Mouse (Mus musculus) mouse trophoblast stem cell (cell line): ENCODE measurements around the gene Cyp4f17.
"Not testable (repeated sequence)": the region's sequence is repeated elsewhere in the genome, so short reads cannot be mapped to it uniquely, and the experiment has no call there.

Source experiments
- in situ Hi-C, 2 experiments: fragments of 300-500 bp; cut with MseI, MboI; formaldehyde crosslinking; loops; 2 replicates in 1 of 2; 3 replicates in 1 of 2; pipeline ENCODE4 v1.15.1; 2025

Cyp4f17 gene

GRCm38 (mm10) chr17:32505851-32506728 is at the start of gene Cyp4f17:
Cyp4f17 (plus strand) TSS chr17:32506050.
- in situ Hi-C loops: no loop called here

DNA sequence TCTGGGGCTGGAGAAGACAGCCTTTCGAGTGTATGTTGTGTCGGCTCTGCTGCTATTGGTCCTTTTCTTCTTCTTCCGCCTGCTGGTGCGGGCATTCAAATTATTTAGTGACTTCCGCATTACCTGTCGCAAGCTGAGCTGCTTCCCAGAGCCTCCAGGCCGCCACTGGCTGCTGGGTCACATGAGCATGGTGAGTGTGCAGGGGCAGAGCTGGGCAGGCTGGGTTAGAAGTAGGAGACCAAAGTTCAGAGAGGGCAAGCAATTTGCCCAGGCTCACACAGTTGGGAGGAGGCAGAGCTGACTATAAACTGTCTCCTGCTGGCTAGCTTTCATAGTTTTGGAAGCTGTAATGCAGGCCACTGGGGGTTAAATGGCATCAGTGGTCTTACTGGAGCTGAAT is 37.4 kb upstream of the Cyp4f17 start:
- in situ Hi-C loops: no loop called here

GRCm38 (mm10) chr17:32470795-32471194 is 35.1 kb upstream of the Cyp4f17 start:
- in situ Hi-C loops: no loop called here

DNA sequence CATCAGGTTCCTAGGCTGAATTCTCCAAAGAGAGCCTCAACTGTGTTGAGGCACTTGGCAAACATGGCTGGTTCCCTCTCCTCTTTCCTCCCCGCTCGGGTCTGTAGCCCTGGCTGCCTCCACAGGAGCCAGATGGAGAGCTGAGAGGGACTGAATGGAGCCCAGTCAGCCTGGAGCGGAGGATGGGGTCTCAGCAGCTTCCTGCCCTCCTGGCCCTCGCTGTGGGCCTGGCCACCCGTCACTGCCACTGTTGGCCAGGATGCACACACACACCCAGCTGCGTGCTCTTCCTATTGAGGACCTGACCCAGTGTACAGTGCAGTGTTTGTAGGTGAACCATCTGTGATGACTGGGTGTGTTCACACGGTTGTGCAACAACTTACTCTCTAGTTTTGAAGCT is 33.7 kb upstream of the Cyp4f17 start:
- in situ Hi-C loops: no loop called here

- in situ Hi-C loops: no loop called here
These were observed 30.8 kb upstream of the Cyp4f17 start for GRCm38 (mm10) chr17:32474954-32475560.

DNA sequence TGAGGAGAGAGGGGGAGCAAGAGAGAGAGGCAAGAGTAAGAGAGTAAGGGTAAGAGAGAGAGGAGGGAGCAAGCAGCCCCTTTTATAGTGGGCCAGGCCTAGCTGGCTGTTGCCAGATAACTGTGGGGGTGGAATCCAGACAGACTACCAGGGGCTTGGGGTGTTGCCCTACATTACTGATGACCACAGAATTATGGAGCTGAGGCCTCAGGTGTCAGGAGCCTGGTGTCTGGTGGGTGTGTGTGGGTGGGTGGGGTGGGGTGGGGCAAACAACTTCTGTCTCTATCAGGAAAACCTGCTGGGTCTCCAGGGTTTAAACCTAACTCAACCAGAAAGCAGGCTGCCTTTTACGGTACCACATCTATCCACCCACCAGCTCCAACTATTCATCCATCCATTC is 28.6 kb upstream of the Cyp4f17 start:
- in situ Hi-C loops: no loop called here

- in situ Hi-C loops: no loop called here
These were observed 27.1 kb upstream of the Cyp4f17 start for GRCm38 (mm10) chr17:32478727-32479126.

- in situ Hi-C loops: no loop called here
These were observed 26.0 kb upstream of the Cyp4f17 start for GRCm38 (mm10) chr17:32479554-32480506.

DNA sequence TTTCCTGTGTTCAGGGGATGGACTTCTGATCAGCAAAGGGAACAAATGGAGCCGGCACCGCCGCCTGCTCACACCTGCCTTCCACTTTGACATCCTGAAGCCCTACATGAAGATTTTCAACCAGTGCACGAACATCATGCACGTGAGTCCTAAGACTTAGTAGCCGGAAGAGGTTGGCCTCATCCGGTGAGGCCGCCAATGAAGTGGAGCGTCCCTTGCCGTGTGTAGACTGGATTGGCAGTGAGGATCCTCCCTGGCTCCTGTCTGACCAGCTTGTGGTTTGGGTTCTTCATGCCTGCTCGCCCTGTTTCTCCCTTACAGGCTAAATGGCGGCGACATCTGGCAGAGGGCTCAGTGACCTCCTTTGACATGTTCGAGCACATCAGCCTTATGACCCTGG is 24.1 kb upstream of the Cyp4f17 start:
- in situ Hi-C loops: no loop called here

- in situ Hi-C loops: no loop called here
These were observed 22.6 kb upstream of the Cyp4f17 start for GRCm38 (mm10) chr17:32483200-32483599.

DNA sequence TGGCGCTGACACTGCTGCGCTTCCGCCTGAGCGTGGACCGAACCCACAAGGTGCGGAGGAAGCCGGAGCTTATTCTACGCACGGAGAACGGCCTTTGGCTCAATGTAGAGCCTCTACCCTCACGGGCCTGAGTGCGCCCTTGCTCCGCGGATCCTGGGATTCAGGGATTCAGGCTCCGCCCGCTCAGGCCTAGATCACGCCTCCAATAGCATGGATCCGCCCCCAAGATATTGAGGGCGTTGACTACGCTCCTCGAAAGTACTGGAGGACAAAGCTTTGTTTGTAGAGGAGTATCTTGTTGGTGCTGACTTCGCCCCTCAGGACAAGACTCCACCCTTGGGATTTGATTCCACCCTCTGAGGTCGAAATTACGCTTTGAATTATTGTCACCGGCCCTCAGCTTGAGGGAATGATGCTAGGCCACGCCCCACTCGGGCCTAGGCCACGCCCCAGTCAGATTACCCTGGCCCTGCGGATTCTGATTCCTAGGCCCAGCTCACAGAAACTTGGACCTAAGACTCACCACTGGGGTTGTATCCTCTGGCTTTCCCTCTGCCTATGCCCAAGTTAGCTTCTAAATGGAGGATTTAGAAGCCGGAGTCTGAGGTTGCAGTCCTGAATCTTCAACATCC is 13.4 kb upstream of the Cyp4f17 start:
- in situ Hi-C loops: loop anchor here (5.0 to 10.0 kb wide), 2 partner anchors 145 to 148 kb away; no protein-coding TSS in a partner anchor

GRCm38 (mm10) chr17:32494601-32495000 is 11.2 kb upstream of the Cyp4f17 start:
- in situ Hi-C loops: loop anchor here (5.0 to 10.0 kb wide), 2 partner anchors 147 to 150 kb away; no protein-coding TSS in a partner anchor

- in situ Hi-C loops: not testable (repeated sequence)
These were observed 5.3 kb upstream of the Cyp4f17 start for GRCm38 (mm10) chr17:32500511-32500910.

DNA sequence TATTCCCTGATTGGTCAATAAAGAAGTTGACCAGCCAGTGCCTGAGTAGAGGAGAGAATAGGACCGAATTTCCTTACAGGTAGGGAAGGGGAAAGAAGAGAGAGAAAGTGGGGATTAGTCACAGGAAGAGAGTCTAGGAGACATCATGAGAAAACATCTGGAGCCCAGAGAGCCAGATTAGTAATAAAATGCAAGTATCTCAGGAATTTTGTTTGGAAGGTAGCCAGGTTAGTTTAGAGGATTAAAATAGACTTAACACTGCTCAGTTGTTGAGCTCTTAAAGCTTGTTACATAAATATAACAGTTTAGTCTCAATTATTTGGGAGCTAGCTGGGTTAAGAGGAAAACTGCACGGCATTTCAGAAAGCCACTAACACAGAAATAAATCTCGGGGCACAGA is 4.8 kb upstream of the Cyp4f17 start:
- in situ Hi-C loops: no loop called here

DNA sequence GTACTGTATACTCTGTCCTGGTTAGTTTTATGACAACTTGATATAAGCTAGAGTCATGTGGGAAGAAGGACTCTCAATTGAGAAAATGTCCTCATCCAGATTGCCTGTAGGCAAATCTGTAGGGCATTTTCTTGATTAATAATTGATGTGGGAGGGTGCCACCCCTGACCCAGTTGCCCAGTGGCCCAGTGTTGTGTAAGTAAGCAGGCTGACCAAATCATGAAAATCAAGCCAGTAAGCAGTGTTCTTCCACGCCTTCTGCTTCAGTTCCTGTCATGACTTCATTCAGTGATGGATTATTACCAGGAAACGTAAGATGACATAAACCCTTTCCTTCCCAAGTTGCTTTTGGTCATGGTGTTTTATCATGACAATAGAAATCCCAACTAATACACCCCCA is 2.7 kb upstream of the Cyp4f17 start:
- in situ Hi-C loops: no loop called here

- in situ Hi-C loops: no loop called here
These were observed 937 bp downstream of the Cyp4f17 start for GRCm38 (mm10) chr17:32506729-32507245.

DNA sequence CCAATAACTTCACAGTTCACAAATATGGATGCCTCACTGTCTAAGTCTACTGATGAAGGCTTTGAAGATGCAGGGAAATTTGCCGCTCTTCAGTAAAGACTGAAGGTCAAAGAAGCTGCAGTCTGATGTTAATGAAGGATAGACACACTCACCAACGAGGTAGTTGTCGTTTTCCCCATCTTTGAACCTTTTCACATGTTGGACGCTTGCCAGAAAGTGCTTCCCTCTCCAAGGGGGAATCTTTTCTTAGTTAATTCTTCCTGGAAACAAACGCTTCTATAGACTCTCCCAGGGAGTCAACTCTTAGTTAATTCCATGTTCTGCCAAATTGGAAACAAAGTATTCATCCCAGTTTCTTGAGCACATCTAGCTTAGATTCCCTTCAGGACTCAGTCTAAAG is 10.3 kb downstream of the Cyp4f17 start:
- in situ Hi-C loops: no loop called here

- in situ Hi-C loops: no loop called here
These were observed 16.1 kb downstream of the Cyp4f17 start for GRCm38 (mm10) chr17:32521981-32522380.

- in situ Hi-C loops: no loop called here
These were observed 16.5 kb downstream of the Cyp4f17 start for GRCm38 (mm10) chr17:32522386-32522785.

DNA sequence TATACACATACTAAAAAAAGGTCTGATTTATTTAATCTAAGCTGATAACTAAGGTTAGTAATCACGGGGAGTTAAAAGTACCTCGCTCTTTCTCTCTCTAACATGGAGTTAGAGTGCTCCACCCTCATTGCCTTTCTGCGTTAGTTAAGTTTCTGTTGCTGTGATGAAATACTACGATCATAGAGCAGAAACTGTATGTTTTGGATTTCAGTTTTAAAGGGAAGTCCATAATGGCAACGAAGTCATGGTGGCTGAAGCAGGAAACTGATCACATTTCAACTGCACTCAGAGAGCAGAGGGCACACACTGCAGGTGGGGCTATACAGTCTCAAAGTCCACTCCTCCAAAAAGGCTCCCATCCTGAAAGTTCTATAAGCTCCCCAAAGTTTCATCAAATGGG is 17.0 kb downstream of the Cyp4f17 start:
- in situ Hi-C loops: no loop called here

- in situ Hi-C loops: no loop called here
These were observed 18.0 kb downstream of the Cyp4f17 start for GRCm38 (mm10) chr17:32523895-32524294.
